In the genomic region with DNA sequence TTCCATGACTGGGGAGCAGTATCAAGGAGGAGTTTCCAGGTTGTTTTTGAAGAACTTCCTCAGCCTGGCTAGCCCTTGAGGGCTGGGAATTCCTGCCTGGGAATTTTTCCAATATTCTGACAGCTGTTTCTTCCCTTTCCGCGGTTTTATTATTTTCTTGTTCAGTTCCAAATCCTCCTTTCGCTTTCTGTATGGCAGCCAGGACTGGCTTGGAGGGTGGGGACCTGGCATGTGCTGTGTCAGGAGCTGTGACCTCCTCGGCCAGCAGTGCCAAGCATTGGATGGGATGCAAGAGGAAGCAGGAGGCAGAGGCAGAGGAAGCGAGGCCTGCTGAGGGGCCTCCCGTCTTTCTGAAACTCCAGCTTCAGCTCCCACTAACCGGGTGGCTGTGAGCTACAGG, we compare ENCODE assay signal across 8 mouse cellular contexts. TPM values are rescaled to one million over a fixed set of nuclear protein-coding genes. Genes with fewer than 3 reads are reported as not detected.
DNase-seq lines count a peak whose midpoint lies in the region; ATAC-seq and TF ChIP-seq lines count a peak whose summit lies in the region.

No protein-coding gene starts in this region.

- no peaks in the 10 kb centered on the region for H3K27me3 ChIP-seq in hindbrain, embryonic 15.5 days
- no peaks in the 10 kb centered on the region for H3K27me3 ChIP-seq in hindbrain, embryonic 12.5 days
- no peaks in the 10 kb centered on the region for H3K27me3 ChIP-seq in kidney, embryonic 15.5 days
- no peaks in the 10 kb centered on the region for H3K27me3 ChIP-seq in myocyte (ENCODE audit: control insufficient read depth, insufficient read depth, insufficient read length)

- H3K4me2 ChIP-seq in hindbrain, embryonic 15.5 days: no peak overlapping the region
- H3K4me2 ChIP-seq in hindbrain, embryonic 12.5 days (replicated peaks): no peak overlapping the region
- 0 out of 2 replicates have a peak overlapping the region, but pooled peaks have one; percentile 7 for H3K4me2 ChIP-seq in kidney, embryonic 15.5 days
- peak overlapping the region; percentile 59 for H3K4me2 ChIP-seq in myocyte (ENCODE audit: low read depth)

- H3K4me3 ChIP-seq in hindbrain, embryonic 15.5 days: no peak overlapping the region
- H3K4me3 ChIP-seq in hindbrain, embryonic 12.5 days: no peak overlapping the region
- H3K4me3 ChIP-seq in kidney, embryonic 15.5 days (replicated peaks): no peak overlapping the region
- no peak overlapping the region for H3K4me3 ChIP-seq in myocyte

- peaks cover 38% of the 10 kb centered on the region for H3K4me1 ChIP-seq in hindbrain, embryonic 15.5 days (replicated peaks)
- H3K4me1 ChIP-seq in hindbrain, embryonic 12.5 days: peaks cover 34% of the 10 kb centered on the region
- H3K4me1 ChIP-seq in kidney, embryonic 15.5 days: peaks cover 73% of the 10 kb centered on the region

- DNase-seq in gastrocnemius, postnatal 10 days: peak; percentile 69
- no peak for DNase-seq in layer of hippocampus, adult 9-10 months (ENCODE audit: low spot score)
- DNase-seq in layer of hippocampus, adult 11-12 months (ENCODE audit: low spot score): no peak
- no peak for DNase-seq in thymus, adult 18-20 months

- H3K36me3 ChIP-seq in hindbrain, embryonic 15.5 days: no peaks in the 10 kb centered on the region
- H3K36me3 ChIP-seq in hindbrain, embryonic 12.5 days: no peaks in the 10 kb centered on the region
- no peaks in the 10 kb centered on the region for H3K36me3 ChIP-seq in kidney, embryonic 15.5 days
- no peaks in the 10 kb centered on the region for H3K36me3 ChIP-seq in myocyte (ENCODE audit: control insufficient read depth, insufficient read depth)

- peak; percentile 50 for TF ChIP-seq POLR2A in myocyte (IDR thresholded peaks at IDR 0.05; ENCODE audit: insufficient read length, low read depth)

- WGBS in hindbrain, embryonic 15.5 days: 67% methylated on average over 7 of the region's 7 CpGs
- 67% methylated on average over 7 of the region's 7 CpGs for WGBS in hindbrain, embryonic 12.5 days
- WGBS in kidney, embryonic 15.5 days: 40% methylated on average over 7 of the region's 7 CpGs

- no peaks in the 10 kb centered on the region for H3K9me3 ChIP-seq in hindbrain, embryonic 15.5 days
- H3K9me3 ChIP-seq in hindbrain, embryonic 12.5 days (replicated peaks): no peaks in the 10 kb centered on the region
- H3K9me3 ChIP-seq in kidney, embryonic 15.5 days (replicated peaks): no peaks in the 10 kb centered on the region

- H3K27ac ChIP-seq in hindbrain, embryonic 15.5 days (replicated peaks): peak overlapping the region; percentile 17; the same call in 1 of the 2 replicates
- H3K27ac ChIP-seq in hindbrain, embryonic 12.5 days: no peak overlapping the region; the same call in 1 of the 2 replicates
- peak overlapping the region; percentile 62 for H3K27ac ChIP-seq in kidney, embryonic 15.5 days

- H3K9ac ChIP-seq in hindbrain, embryonic 15.5 days: no peak overlapping the region
- no peak overlapping the region for H3K9ac ChIP-seq in hindbrain, embryonic 12.5 days
- no peak overlapping the region for H3K9ac ChIP-seq in kidney, embryonic 15.5 days

- H3ac ChIP-seq in myocyte (ENCODE audit: control insufficient read depth, insufficient read length): no peak overlapping the region

- H3K79me2 ChIP-seq in myocyte (ENCODE audit: control insufficient read depth, insufficient read depth): no peaks in the 10 kb centered on the region

- ATAC-seq in hindbrain, embryonic 15.5 days (ENCODE audit: low FRiP score, low read depth): no peak
- no peak for ATAC-seq in hindbrain, embryonic 12.5 days (ENCODE audit: low FRiP score)
- no peak for ATAC-seq in kidney, embryonic 15.5 days (replicated peaks; ENCODE audit: low FRiP score)

TF ChIP-seq in myocyte, 11 proteins besides CTCF, POLR2A, EP300 and RAD21:
- TF ChIP-seq MAX (IDR thresholded peaks at IDR 0.05; ENCODE audit: low read depth) (no peak), USF1 (IDR thresholded peaks at IDR 0.05; ENCODE audit: low read depth) (no peak), TCF3 (IDR thresholded peaks at IDR 0.05; ENCODE audit: insufficient read length, low read depth) (no peak), E2F4 (IDR thresholded peaks at IDR 0.05; ENCODE audit: insufficient read depth) (no peak), SRF (IDR thresholded peaks at IDR 0.05; ENCODE audit: control insufficient read depth, insufficient read length, low read depth) (no peak), REST (IDR thresholded peaks at IDR 0.05; ENCODE audit: insufficient read depth, insufficient read length) (no peak), MYOG (IDR thresholded peaks at IDR 0.05; ENCODE audit: control insufficient read depth in 1 of 3, insufficient read depth in 1 of 3, insufficient read length in 2 of 3, low read depth in 2 of 3) (peak in 1 of 3 experiments; percentile 85), TCF12 (IDR thresholded peaks at IDR 0.05; ENCODE audit: insufficient read depth, poor library complexity, severe bottlenecking) (peak; percentile 72), POLR2AphosphoS2 (IDR thresholded peaks at IDR 0.05; ENCODE audit: insufficient read length, low read depth) (peak; percentile 73), CEBPB (IDR thresholded peaks at IDR 0.05; ENCODE audit: insufficient read depth, poor library complexity, severe bottlenecking) (no peak), MYOD1 (IDR thresholded peaks at IDR 0.05; ENCODE audit: control insufficient read depth in 1 of 3, insufficient read length in 2 of 3, low read depth in 2 of 3) (peak; percentile 5 to 72 (median 41))

RNA-seq across cellular contexts. Expression of a gene that starts 21.4 kb away (rescaled TPM):
- 411 and 428 TPM in 2 replicates for polyA plus RNA-seq in hindbrain, embryonic 15.5 days (2015; fragmentation: Nextera tagmentation; extraction: Ambion mirVana)
- 662 and 667 TPM in 2 replicates for polyA plus RNA-seq in hindbrain, embryonic 12.5 days (2016; fragmentation: Nextera tagmentation; extraction: Ambion mirVana)
- 10 to 100 TPM; 91.3 to 94.2 TPM for total RNA-seq in gastrocnemius, postnatal 10 days (2021)
- polyA plus RNA-seq in kidney, embryonic 15.5 days (2015; fragmentation: Nextera tagmentation; extraction: Ambion mirVana): 605 and 671 TPM in 2 replicates
- polyA plus RNA-seq in myocyte (2012; fragmentation: generic; extraction: Trizol): 98.2 TPM

RNA-seq across cellular contexts. Expression of a gene that starts 36.9 kb away (rescaled TPM):
- polyA plus RNA-seq in hindbrain, embryonic 15.5 days (2015; fragmentation: Nextera tagmentation; extraction: Ambion mirVana): 109 and 115 TPM in 2 replicates
- 39.0 and 43.6 TPM in 2 replicates for polyA plus RNA-seq in hindbrain, embryonic 12.5 days (2016; fragmentation: Nextera tagmentation; extraction: Ambion mirVana)
- total RNA-seq in gastrocnemius, postnatal 10 days (2021): 10 to 100 TPM; 43.0 to 46.3 TPM
- polyA plus RNA-seq in kidney, embryonic 15.5 days (2015; fragmentation: Nextera tagmentation; extraction: Ambion mirVana): 62.2 and 79.3 TPM in 2 replicates
- polyA plus RNA-seq in myocyte (2012; fragmentation: generic; extraction: Trizol): 2,069 TPM

RNA-seq across cellular contexts. Expression of a gene that starts 46.0 kb away (rescaled TPM):
- polyA plus RNA-seq in hindbrain, embryonic 15.5 days (2015; fragmentation: Nextera tagmentation; extraction: Ambion mirVana): 83.0 and 88.0 TPM in 2 replicates
- 150 and 152 TPM in 2 replicates for polyA plus RNA-seq in hindbrain, embryonic 12.5 days (2016; fragmentation: Nextera tagmentation; extraction: Ambion mirVana)
- total RNA-seq in gastrocnemius, postnatal 10 days (2021): 10 to 100 TPM; 34.4 to 45.0 TPM
- 98.5 and 105 TPM in 2 replicates for polyA plus RNA-seq in kidney, embryonic 15.5 days (2015; fragmentation: Nextera tagmentation; extraction: Ambion mirVana)
- polyA plus RNA-seq in myocyte (2012; fragmentation: generic; extraction: Trizol): 28.3 TPM

Comparison
In these comparisons a context has a peak if more than half of its experiments do, and no peak if none do; other contexts are left out.
1. H3K4me2 ChIP-seq: peak in kidney, embryonic 15.5 days (single experiment) and myocyte (single experiment); none in hindbrain, embryonic 15.5 days (single experiment) and hindbrain, embryonic 12.5 days (single experiment).
2. RNA of a gene that starts 36.9 kb away (polyA plus RNA-seq): 2,069 TPM in myocyte (single experiment); 109 to 115 TPM in hindbrain, embryonic 15.5 days, 62.2 to 79.3 TPM in kidney, embryonic 15.5 days and 39.0 to 43.6 TPM in hindbrain, embryonic 12.5 days; every median in the first group is over 10 times any median in the second.